Mouse (Mus musculus) ES-Bruce4 (cell line): ENCODE results near the gene Pde10a. TPM values are rescaled to one million over a fixed set of nuclear protein-coding genes. Genes with fewer than 3 reads are reported as not detected.

Experiments
- H3K27ac ChIP-seq: 2 replicates; pipeline ENCODE4 v1.5.1; 2012; ENCODE audit warnings: low read length, inconsistent platforms; ENCODE audit not compliant: insufficient read depth
- H3K27me3 ChIP-seq: 2 replicates; pipeline ENCODE4 v1.6.1; 2012; ENCODE audit warnings: mild to moderate bottlenecking, low read length, inconsistent platforms; ENCODE audit not compliant: control insufficient read depth, poor library complexity, insufficient read depth, severe bottlenecking
- H3K36me3 ChIP-seq: 2 replicates; pipeline ENCODE4 v1.6.1; 2012; ENCODE audit warnings: inconsistent platforms, mild to moderate bottlenecking, low read length, moderate library complexity; ENCODE audit not compliant: control insufficient read depth, poor library complexity, insufficient read depth, severe bottlenecking
- H3K4me1 ChIP-seq: one replicate; pipeline ENCODE4 v1.8.1; 2011; ENCODE audit warnings: low read length; ENCODE audit not compliant: control insufficient read depth, insufficient read depth
- H3K4me3 ChIP-seq: 2 replicates; pipeline ENCODE4 v1.5.1; 2011; ENCODE audit warnings: low read depth, mild to moderate bottlenecking, low read length
- H3K9ac ChIP-seq: 2 replicates; pipeline ENCODE4 v1.6.1; 2012; ENCODE audit warnings: low read depth, mild to moderate bottlenecking, inconsistent platforms; ENCODE audit not compliant: poor library complexity, severe bottlenecking
- H3K9me3 ChIP-seq: replicated peaks from 2 replicates; pipeline ENCODE4 v1.6.1; 2012; ENCODE audit warnings: mild to moderate bottlenecking, low read length, inconsistent platforms; ENCODE audit not compliant: control insufficient read depth, poor library complexity, insufficient read depth, severe bottlenecking
- CTCF ChIP-seq: IDR thresholded peaks from one replicate; pipeline ENCODE4 v1.8.1; 2011; ENCODE audit warnings: low read depth, low read length
- EP300 ChIP-seq: IDR thresholded peaks from 2 replicates; pipeline ENCODE4 v1.6.1; 2011; ENCODE audit warnings: low read depth, low read length; ENCODE audit not compliant: insufficient read depth
- POLR2A ChIP-seq: IDR thresholded peaks from one replicate; pipeline ENCODE4 v1.8.1; 2011; ENCODE audit warnings: low read length; ENCODE audit not compliant: insufficient read depth
- polyA plus RNA-seq: library from polyadenylated mRNA; stranded (reverse); fragments of >200 nt; gene quantifications from 2 replicates; pipeline ENCODE4 v1.2.4, GENCODE M21; 2011; ENCODE audit warnings: low read depth; ENCODE audit not compliant: missing spikeins, insufficient read depth, insufficient read length

Gene Pde10a
- polyA plus RNA-seq, 1 experiment = 2.7 TPM

DNA sequence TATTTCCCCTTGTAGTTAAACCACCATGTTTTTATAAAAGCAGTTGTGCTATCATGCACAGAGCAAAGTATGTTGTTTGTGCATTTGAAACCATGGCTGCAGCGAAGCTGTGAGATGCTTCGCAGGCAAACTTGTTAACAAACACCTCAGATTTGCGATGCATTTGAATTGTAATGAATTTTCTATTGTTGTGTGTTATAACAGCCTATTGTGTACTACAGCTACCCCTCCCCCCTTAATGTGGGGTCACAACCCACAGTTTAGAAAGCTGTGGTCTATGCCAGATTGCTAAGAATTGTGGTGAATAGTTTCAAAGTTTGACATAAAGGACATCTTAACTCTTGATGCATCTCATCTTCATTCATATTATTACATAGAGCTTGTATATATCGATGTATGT lies 435.2 kb downstream of the Pde10a start:
- Histone ChIP-seq H3K9ac (no peak overlapping the region), H3K4me1 (no peaks in the 10 kb centered on the region), H3K27me3 (no peaks in the 10 kb centered on the region)

GRCm38 (mm10) chr17:8961097-8961496 lies 435.9 kb downstream of the Pde10a start:
- Histone ChIP-seq H3K36me3 (no peaks in the 10 kb centered on the region), H3K27ac (no peak overlapping the region), H3K27me3 (no peaks in the 10 kb centered on the region), H3K9ac (no peak overlapping the region), H3K4me3 (no peak overlapping the region), H3K4me1 (no peaks in the 10 kb centered on the region), H3K9me3 (no peaks in the 10 kb centered on the region)
- TF ChIP-seq POLR2A = no peak
- no peak for TF ChIP-seq CTCF
- no peak for TF ChIP-seq EP300

More for the DNA sequence above, 435.2 kb downstream of the Pde10a start:
- Histone ChIP-seq H3K9me3 (no peaks in the 10 kb centered on the region), H3K27ac (no peak overlapping the region), H3K36me3 (no peaks in the 10 kb centered on the region), H3K4me3 (no peak overlapping the region)
- TF ChIP-seq EP300 = no peak
- no peak for TF ChIP-seq CTCF
- TF ChIP-seq POLR2A = no peak

- no peak overlapping the region for H3K4me3 ChIP-seq
- H3K27ac ChIP-seq = no peak overlapping the region
- no peaks in the 10 kb centered on the region for H3K4me1 ChIP-seq
- TF ChIP-seq CTCF (no peak), EP300 (no peak), POLR2A (no peak)
- no peaks in the 10 kb centered on the region for H3K9me3 ChIP-seq
- no peaks in the 10 kb centered on the region for H3K36me3 ChIP-seq
- H3K9ac ChIP-seq = no peak overlapping the region
- H3K27me3 ChIP-seq = no peaks in the 10 kb centered on the region
Measured at GRCm38 (mm10) chr17:8961644-8962043, 436.5 kb downstream of the Pde10a start.

DNA sequence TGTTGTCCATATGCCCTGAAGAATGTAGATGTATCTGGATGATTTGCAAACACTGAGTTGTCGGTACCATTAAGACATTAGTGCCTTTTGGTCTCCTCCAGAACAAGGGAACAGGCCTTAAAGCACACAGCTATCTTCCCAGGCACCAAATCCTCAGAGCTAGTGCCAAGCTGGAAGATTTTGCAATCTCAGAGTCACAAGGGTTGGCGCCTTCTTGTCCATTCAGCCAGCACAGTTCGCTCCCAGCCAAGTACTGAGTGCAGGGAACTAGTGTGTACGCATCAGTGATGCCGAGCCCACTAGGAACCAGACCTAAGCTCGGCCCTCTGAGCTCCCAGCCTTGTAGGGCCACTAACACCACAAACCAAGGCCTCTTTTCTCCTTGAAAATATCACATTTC lies 440.0 kb downstream of the Pde10a start:
- Histone ChIP-seq H3K9me3 (no peaks in the 10 kb centered on the region), H3K4me3 (no peak overlapping the region), H3K27me3 (no peaks in the 10 kb centered on the region), H3K9ac (no peak overlapping the region), H3K4me1 (no peaks in the 10 kb centered on the region), H3K27ac (no peak overlapping the region), H3K36me3 (no peaks in the 10 kb centered on the region)
- TF ChIP-seq EP300 (no peak), POLR2A (no peak), CTCF (no peak)

GRCm38 (mm10) chr17:8972152-8972854 lies 447.1 kb downstream of the Pde10a start:
- H3K27ac ChIP-seq = no peak overlapping the region
- H3K4me3 ChIP-seq = no peak overlapping the region
- no peak for TF ChIP-seq POLR2A
- TF ChIP-seq EP300 = no peak
- no peak for TF ChIP-seq CTCF
- H3K4me1 ChIP-seq = no peaks in the 10 kb centered on the region
- no peaks in the 10 kb centered on the region for H3K9me3 ChIP-seq
- no peaks in the 10 kb centered on the region for H3K36me3 ChIP-seq
- no peak overlapping the region for H3K9ac ChIP-seq
- no peaks in the 10 kb centered on the region for H3K27me3 ChIP-seq

DNA sequence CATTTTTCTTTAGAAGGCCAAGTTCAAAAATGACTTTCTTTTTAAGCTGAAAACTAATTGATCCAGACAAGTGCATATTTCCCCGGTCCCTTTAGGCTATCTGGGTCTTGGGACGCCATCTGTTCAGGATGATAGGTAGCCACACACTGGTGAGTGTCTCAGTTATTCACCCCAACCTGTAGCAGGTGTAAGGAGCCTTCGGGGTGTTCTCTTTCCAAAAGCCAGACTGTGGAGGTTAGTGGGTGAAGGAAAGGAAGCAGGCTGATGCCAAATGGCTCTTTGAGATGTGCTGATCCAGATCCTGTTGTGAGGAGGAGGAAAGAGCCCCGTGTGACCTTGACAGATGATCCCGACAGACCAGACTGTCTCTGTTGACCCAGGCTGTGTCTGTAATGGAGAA lies 448.2 kb downstream of the Pde10a start:
- no peaks in the 10 kb centered on the region for H3K36me3 ChIP-seq
- H3K9me3 ChIP-seq = no peaks in the 10 kb centered on the region
- H3K27me3 ChIP-seq = no peaks in the 10 kb centered on the region
- H3K4me1 ChIP-seq = no peaks in the 10 kb centered on the region
- no peak overlapping the region for H3K4me3 ChIP-seq
- TF ChIP-seq EP300 (no peak), POLR2A (no peak), CTCF (no peak)
- H3K27ac ChIP-seq = no peak overlapping the region
- no peak overlapping the region for H3K9ac ChIP-seq
